Mouse (Mus musculus) inflammation-experienced regulatory T-cells (primary cell): Measurements from ENCODE around the gene Mmp13. TPM values are rescaled to one million over a fixed set of nuclear protein-coding genes. Genes with fewer than 3 reads are reported as not detected.

Source experiments
- polyA plus RNA-seq, 2 experiments: library from polyadenylated mRNA; unstranded; fragments of 100-300 nt; shearing (Covaris generic); gene quantifications; one replicate each; pipeline ENCODE4 v1.2.1; 2017

Gene Mmp13
- not detected for polyA plus RNA-seq

DNA sequence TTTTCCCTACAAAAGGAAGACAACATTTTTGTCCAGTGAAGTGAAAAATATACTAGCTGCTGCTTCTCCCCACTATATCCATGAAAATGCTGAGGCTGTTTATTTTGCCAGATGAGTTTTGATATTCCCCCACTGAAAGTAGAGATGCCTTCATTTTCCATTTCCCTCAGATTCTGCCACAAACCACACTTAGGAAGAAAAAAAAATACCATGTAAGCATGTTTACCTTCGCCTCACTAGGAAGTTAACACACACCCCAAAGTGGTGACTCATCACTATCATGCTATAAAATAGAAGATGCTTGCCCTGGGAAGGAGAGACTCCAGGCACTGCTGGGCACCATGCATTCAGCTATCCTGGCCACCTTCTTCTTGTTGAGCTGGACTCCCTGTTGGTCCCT, at the start of gene Mmp13:
Gene Mmp13 (plus strand): TSS at position 301 of the 400 bp plus-strand sequence.

Other genes starting within 250 kb of the Mmp13 start
- 1 to 10 TPM; 4.6 to 4.8 TPM for gene Dync2h1, start 88.1 kb upstream of the Mmp13 start, polyA plus RNA-seq
- gene Dcun1d5, start 88.0 kb upstream of the Mmp13 start, polyA plus RNA-seq, result 100 to 1,000 TPM; 190 to 201 TPM
- gene Mmp12, start 71.9 kb downstream of the Mmp13 start, polyA plus RNA-seq, result under 1 TPM; 0.17 to 0.51 TPM
- under 1 TPM in 1 of 2 experiments, not detected in 1; 0.20 TPM for gene Mmp1b, start 115.5 kb downstream of the Mmp13 start, polyA plus RNA-seq
- under 1 TPM in 1 of 2 experiments, not detected in 1; 0.08 TPM for gene Mmp3, start 173.3 kb downstream of the Mmp13 start, polyA plus RNA-seq
- gene Mmp10, start 229.8 kb downstream of the Mmp13 start, polyA plus RNA-seq, result under 1 TPM in 1 of 2 experiments, not detected in 1; 0.54 TPM